Mouse (Mus musculus): Measurements from ENCODE around the gene Slco3a1.

DNA sequence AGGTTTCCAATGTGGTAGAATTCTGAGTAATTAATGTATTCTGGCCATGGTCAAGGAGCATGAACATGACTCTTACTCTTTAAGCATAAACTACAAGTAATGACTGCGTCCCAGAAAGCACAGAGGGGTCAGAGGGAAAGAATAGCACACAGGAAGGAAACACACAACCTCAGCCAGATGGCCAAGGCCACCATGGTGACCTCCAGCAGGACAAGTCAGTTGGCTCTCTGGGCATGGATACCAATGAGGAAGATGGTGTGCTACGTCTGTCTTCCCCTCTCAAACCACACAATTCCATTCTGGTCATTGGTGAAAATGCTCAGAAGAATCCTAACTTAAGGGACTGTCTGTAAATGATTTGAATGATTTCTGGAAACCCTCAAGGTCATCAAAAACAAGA is 165.0 kb downstream of the Slco3a1 start:
- TF ChIP-seq POLR2A (IDR thresholded peaks at IDR 0.05; ENCODE audit: extremely low read depth, insufficient read depth, low read length), result no peak
- no peak for TF ChIP-seq CTCF (IDR thresholded peaks at IDR 0.05; ENCODE audit: low read depth, low read length)

All from liver, adult 2 months (tissue).